Mouse (Mus musculus): ENCODE results near the gene Dad1. TPM values are rescaled to one million over a fixed set of nuclear protein-coding genes. Genes with fewer than 3 reads are reported as not detected.

Dad1 gene
- polyA plus RNA-seq, 1 experiment: 573 TPM

DNA sequence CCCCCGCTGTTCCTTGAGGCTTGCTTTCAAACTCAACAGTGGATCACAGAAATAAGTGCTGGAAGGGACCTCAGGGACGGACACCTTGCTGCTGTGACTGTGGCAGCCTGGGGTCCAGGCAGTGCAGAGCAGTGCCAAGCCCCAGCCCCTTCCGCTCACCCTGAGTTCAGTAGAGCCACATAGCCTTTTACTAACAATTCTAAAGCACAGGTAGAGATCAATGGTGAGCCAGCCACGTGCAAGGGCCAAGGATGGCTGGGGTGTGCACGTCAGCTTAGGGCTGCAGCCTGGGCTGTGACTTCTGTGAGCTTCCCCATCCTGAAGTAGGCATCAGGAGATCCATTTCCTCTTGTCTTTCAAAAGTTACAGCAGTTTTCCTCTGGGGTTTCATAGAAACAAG, 42.1 kb downstream of the Dad1 start:
- no peak for TF ChIP-seq CTCF (IDR thresholded peaks at IDR 0.05; ENCODE audit: insufficient read depth, low read length)
- TF ChIP-seq POLR2A (IDR thresholded peaks at IDR 0.05; ENCODE audit: borderline replicate concordance, extremely low read depth, low read depth, low read length): no peak
- no peak overlapping the region for H3K4me3 ChIP-seq (replicated peaks; ENCODE audit: extremely low read depth, low read depth, low read length)
- WGBS: 88% methylated on average over 5 of the region's 5 CpGs
- DNase-seq: no peak
- peaks cover 5% of the 10 kb centered on the region; the same call in 1 of the 2 replicates for H3K4me1 ChIP-seq (ENCODE audit: control insufficient read depth, insufficient read depth, low read length)

DNA sequence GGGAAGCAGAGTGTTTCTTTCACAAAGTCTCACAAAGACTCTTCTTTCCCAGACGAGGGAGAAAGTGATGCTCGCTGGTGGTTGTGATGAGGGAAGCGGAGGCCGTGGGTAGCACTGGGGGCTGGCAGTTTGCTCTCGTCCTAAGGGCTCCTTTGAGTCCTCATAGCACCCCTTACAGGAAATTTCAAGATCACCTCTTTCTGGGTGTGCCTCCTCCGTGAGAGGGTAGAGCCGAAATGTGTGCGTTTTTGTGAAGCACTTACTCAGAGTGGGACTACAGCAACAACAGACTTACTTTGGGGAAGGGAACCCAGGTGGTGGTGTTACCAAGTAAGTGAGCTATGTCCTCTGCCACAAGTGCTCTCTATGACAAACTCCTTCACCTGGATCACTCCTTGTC, 42.7 kb downstream of the Dad1 start:
- H3K4me1 ChIP-seq (ENCODE audit: control insufficient read depth, insufficient read depth, low read length): peaks cover 5% of the 10 kb centered on the region; the same call in 1 of the 2 replicates
- H3K4me3 ChIP-seq (replicated peaks; ENCODE audit: extremely low read depth, low read depth, low read length): no peak overlapping the region
- TF ChIP-seq POLR2A (IDR thresholded peaks at IDR 0.05; ENCODE audit: borderline replicate concordance, extremely low read depth, low read depth, low read length) (no peak), CTCF (IDR thresholded peaks at IDR 0.05; ENCODE audit: insufficient read depth, low read length) (no peak)
- DNase-seq: no peak
- WGBS: 89% methylated on average over 8 of the region's 8 CpGs

DNA sequence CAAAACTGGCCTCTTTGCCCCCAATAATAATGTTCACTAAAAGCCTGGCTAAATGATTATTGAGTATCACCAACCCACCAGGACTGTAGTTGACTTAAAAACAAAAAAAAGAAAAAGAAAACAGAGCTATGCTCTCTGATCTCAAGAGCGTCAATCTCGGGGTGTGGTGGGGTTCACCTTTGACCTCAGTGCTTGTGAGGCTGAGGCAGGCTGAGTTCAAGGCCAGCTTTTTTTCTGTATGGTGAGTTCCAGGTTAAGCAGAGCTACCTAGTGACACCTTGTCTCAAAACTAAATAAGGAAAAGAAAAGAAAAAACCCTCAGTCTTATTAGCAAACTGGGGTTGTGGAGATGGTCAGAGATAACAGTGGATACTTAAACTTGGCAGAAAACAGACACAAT, 43.5 kb downstream of the Dad1 start:
- no peak overlapping the region for H3K4me3 ChIP-seq (replicated peaks; ENCODE audit: extremely low read depth, low read depth, low read length)
- TF ChIP-seq CTCF (IDR thresholded peaks at IDR 0.05; ENCODE audit: insufficient read depth, low read length) (no peak), POLR2A (IDR thresholded peaks at IDR 0.05; ENCODE audit: borderline replicate concordance, extremely low read depth, low read depth, low read length) (no peak)
- peaks cover 5% of the 10 kb centered on the region; the same call in 1 of the 2 replicates for H3K4me1 ChIP-seq (ENCODE audit: control insufficient read depth, insufficient read depth, low read length)
- DNase-seq: no peak
- WGBS: 93% methylated on average over 2 of the region's 2 CpGs

DNA sequence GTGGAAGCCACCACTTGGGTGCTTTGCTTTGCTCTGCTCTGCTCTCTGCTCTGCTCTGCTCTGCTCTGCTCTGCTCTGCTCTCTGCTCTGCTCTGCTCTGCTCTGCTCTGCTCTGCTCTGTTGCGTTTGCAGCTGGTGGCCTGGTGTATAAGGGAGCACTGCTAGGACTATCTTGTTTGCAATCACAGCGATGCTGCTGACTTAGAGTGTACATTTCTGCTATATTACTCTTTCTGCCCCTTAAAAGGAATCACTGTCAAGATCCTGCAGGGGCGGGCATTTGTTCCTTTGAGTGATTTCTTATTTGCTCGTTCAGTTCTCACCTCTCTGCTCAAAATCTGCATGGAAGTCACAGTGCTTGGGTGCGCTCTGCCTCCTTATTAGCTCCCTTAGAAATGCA, 44.0 kb downstream of the Dad1 start:
- 79% methylated on average over 5 of the region's 5 CpGs for WGBS
- peaks cover 4% of the 10 kb centered on the region; the same call in 1 of the 2 replicates for H3K4me1 ChIP-seq (ENCODE audit: control insufficient read depth, insufficient read depth, low read length)
- no peak overlapping the region for H3K4me3 ChIP-seq (replicated peaks; ENCODE audit: extremely low read depth, low read depth, low read length)
- no peak for TF ChIP-seq POLR2A (IDR thresholded peaks at IDR 0.05; ENCODE audit: borderline replicate concordance, extremely low read depth, low read depth, low read length)
- no peak for TF ChIP-seq CTCF (IDR thresholded peaks at IDR 0.05; ENCODE audit: insufficient read depth, low read length)
- DNase-seq: no peak

- no peak overlapping the region for H3K4me3 ChIP-seq (replicated peaks; ENCODE audit: extremely low read depth, low read depth, low read length)
- no peak for DNase-seq
- 83% methylated on average over 6 of the region's 6 CpGs for WGBS
- TF ChIP-seq POLR2A (IDR thresholded peaks at IDR 0.05; ENCODE audit: borderline replicate concordance, extremely low read depth, low read depth, low read length): no peak
- TF ChIP-seq CTCF (IDR thresholded peaks at IDR 0.05; ENCODE audit: insufficient read depth, low read length): no peak
- H3K4me1 ChIP-seq (ENCODE audit: control insufficient read depth, insufficient read depth, low read length): peaks cover 2% of the 10 kb centered on the region; the same call in 1 of the 2 replicates
These were observed 45.2 kb downstream of the Dad1 start for GRCm38 (mm10) chr14:54208741-54209140.

GRCm38 (mm10) chr14:54207924-54208323, 46.0 kb downstream of the Dad1 start:
- no peak for TF ChIP-seq CTCF (IDR thresholded peaks at IDR 0.05; ENCODE audit: insufficient read depth, low read length)
- WGBS: 68% methylated on average over 5 of the region's 5 CpGs
- DNase-seq: no peak
- Histone ChIP-seq H3K4me3 (replicated peaks; ENCODE audit: extremely low read depth, low read depth, low read length) (no peak overlapping the region), H3K4me1 (ENCODE audit: control insufficient read depth, insufficient read depth, low read length) (peaks cover 2% of the 10 kb centered on the region; the same call in 1 of the 2 replicates)

DNA sequence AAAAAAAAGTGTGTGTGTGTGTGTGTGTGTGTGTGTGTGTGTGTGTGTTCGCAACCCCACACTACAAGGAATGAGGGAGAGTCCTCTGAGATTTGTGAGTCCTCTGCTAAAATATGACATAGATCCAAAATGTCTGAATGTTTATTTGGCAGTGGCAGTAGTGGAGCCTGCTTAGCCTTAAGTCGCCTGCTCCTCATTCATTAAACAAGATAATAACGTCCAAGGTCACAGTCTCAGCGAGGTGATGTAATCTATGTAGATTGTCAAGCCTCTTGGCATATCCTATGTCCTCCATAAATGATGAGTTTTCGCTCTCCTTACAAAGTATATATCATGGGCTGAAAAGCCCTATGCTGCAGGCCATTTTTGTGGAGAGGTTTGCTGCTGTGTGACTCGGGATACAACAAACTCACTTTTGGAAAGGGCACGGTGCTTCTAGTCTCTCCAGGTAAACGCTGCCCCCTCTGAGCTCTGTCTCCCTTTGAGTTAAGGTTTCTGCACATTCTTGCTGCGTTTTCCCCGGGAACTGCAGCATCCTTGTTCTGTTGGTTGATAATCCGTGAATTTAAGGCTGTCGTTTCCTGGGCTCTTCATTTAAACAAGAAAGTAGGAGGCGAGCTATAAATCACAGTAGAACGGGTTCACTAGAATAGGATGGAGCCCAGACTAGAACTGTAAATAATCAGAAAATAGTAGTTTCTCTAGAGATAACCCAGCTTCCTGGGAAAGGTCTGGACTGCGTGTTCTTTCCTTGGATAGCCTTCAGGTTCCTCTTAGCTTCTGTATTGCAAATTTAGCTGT, 47.0 kb downstream of the Dad1 start:
- Histone ChIP-seq H3K4me3 (replicated peaks; ENCODE audit: extremely low read depth, low read depth, low read length) (no peak overlapping the region), H3K4me1 (ENCODE audit: control insufficient read depth, insufficient read depth, low read length) (peaks cover 2% of the 10 kb centered on the region; the same call in 1 of the 2 replicates)
- DNase-seq: no peak
- TF ChIP-seq POLR2A (IDR thresholded peaks at IDR 0.05; ENCODE audit: borderline replicate concordance, extremely low read depth, low read depth, low read length) (no peak), CTCF (IDR thresholded peaks at IDR 0.05; ENCODE audit: insufficient read depth, low read length) (no peak)
- 48% methylated on average over 15 of the region's 15 CpGs for WGBS

- Histone ChIP-seq H3K4me3 (replicated peaks; ENCODE audit: extremely low read depth, low read depth, low read length) (no peak overlapping the region), H3K4me1 (ENCODE audit: control insufficient read depth, insufficient read depth, low read length) (peaks cover 2% of the 10 kb centered on the region; the same call in 1 of the 2 replicates)
- 77% methylated on average over 5 of the region's 5 CpGs for WGBS
- DNase-seq: no peak
- TF ChIP-seq CTCF (IDR thresholded peaks at IDR 0.05; ENCODE audit: insufficient read depth, low read length): no peak
- TF ChIP-seq POLR2A (IDR thresholded peaks at IDR 0.05; ENCODE audit: borderline replicate concordance, extremely low read depth, low read depth, low read length): no peak
These were observed 47.6 kb downstream of the Dad1 start for GRCm38 (mm10) chr14:54206309-54206708.

- peaks cover 2% of the 10 kb centered on the region; the same call in 1 of the 2 replicates for H3K4me1 ChIP-seq (ENCODE audit: control insufficient read depth, insufficient read depth, low read length)
- 63% methylated on average over 6 of the region's 6 CpGs for WGBS
- H3K4me3 ChIP-seq (replicated peaks; ENCODE audit: extremely low read depth, low read depth, low read length): no peak overlapping the region
- DNase-seq: no peak
- TF ChIP-seq POLR2A (IDR thresholded peaks at IDR 0.05; ENCODE audit: borderline replicate concordance, extremely low read depth, low read depth, low read length) (no peak), CTCF (IDR thresholded peaks at IDR 0.05; ENCODE audit: insufficient read depth, low read length) (no peak)
These were observed 48.0 kb downstream of the Dad1 start for GRCm38 (mm10) chr14:54205904-54206303.

- 80% methylated on average over 4 of the region's 4 CpGs for WGBS
- Histone ChIP-seq H3K4me1 (ENCODE audit: control insufficient read depth, insufficient read depth, low read length) (peaks cover 2% of the 10 kb centered on the region; the same call in 1 of the 2 replicates), H3K4me3 (replicated peaks; ENCODE audit: extremely low read depth, low read depth, low read length) (no peak overlapping the region)
- DNase-seq: no peak
- TF ChIP-seq CTCF (IDR thresholded peaks at IDR 0.05; ENCODE audit: insufficient read depth, low read length): no peak
- no peak for TF ChIP-seq POLR2A (IDR thresholded peaks at IDR 0.05; ENCODE audit: borderline replicate concordance, extremely low read depth, low read depth, low read length)
These were observed 49.1 kb downstream of the Dad1 start for GRCm38 (mm10) chr14:54204786-54205185.

All from lung, adult 2 months (tissue).